Mouse (Mus musculus): ENCODE data around the gene Atg13.

DNA sequence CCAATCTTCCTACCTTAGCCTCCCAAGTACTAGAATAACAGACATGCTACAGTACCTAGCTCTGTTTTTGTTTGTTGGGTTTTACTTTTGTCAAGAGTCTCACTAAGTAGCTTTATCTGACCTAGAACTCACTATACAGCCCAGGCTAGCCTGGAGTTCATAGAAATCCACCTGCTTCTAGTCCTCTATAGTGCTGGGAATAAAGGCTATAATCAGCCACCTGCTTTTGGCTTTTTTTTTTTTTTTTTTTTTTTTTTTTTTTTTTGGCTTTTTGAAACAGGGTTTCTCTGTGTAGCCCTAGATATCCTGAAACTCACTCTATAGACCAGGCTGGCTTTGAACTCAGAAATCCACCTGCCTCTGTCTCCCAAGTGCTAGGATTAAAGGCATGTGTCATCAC, 13.6 kb upstream of the Atg13 start:
- TF ChIP-seq CTCF (IDR thresholded peaks at IDR 0.05; ENCODE audit: low read depth): no peak
- no peak for TF ChIP-seq EP300 (IDR thresholded peaks at IDR 0.05; ENCODE audit: low read depth)
